Mouse (Mus musculus) stomach, postnatal 0 days (tissue): ENCODE data around the gene Dand5. TPM values are rescaled to one million over a fixed set of nuclear protein-coding genes. Genes with fewer than 3 reads are reported as not detected.

Experiments used
- ATAC-seq: fragments of 200-750 bp; cut with Nextera tagmentation; 2 replicates; pipeline ENCODE4 v1.8.0; 2017; ENCODE audit not compliant: low FRiP score, low TSS enrichment
- DNase-seq: peaks from one replicate; pipeline ENCODE4 v3.0.0-alpha.2; 2016; ENCODE audit warnings: low spot score
- H3K27ac ChIP-seq: fragments of 300-500 bp; sonication (generic); replicated peaks from 2 replicates; pipeline ENCODE4 v1.5.1; 2014; ENCODE audit warnings: mild to moderate bottlenecking, control low read depth
- H3K27me3 ChIP-seq: fragments of 300-500 bp; sonication (generic); 2 replicates; pipeline ENCODE4 v1.6.1; 2014; ENCODE audit warnings: low read length; ENCODE audit not compliant: control insufficient read depth, insufficient read depth
- H3K36me3 ChIP-seq: fragments of 300-500 bp; sonication (generic); 2 replicates; pipeline ENCODE4 v1.6.1; 2014; ENCODE audit warnings: low read length, mixed read lengths; ENCODE audit not compliant: control insufficient read depth, insufficient read depth
- H3K4me1 ChIP-seq: fragments of 300-500 bp; sonication (generic); replicated peaks from 2 replicates; pipeline ENCODE4 v1.6.1; 2014; ENCODE audit warnings: antibody characterized with exemption; ENCODE audit not compliant: control insufficient read depth, insufficient read depth
- H3K4me2 ChIP-seq: fragments of 300-500 bp; sonication (generic); replicated peaks from 2 replicates; pipeline ENCODE4 v1.6.1; 2014; ENCODE audit warnings: low read depth, mild to moderate bottlenecking, control low read depth, moderate library complexity
- H3K4me3 ChIP-seq: fragments of 300-500 bp; sonication (generic); 2 replicates; pipeline ENCODE4 v1.5.1; 2014; ENCODE audit warnings: low read depth, low read length, control low read depth
- H3K9ac ChIP-seq: fragments of 300-500 bp; sonication (generic); 2 replicates; pipeline ENCODE4 v1.6.1; 2014; ENCODE audit warnings: mild to moderate bottlenecking, low read length, control low read depth, mixed read lengths
- H3K9me3 ChIP-seq: fragments of 300-500 bp; sonication (generic); 2 replicates; pipeline ENCODE4 v1.6.1; 2016; ENCODE audit warnings: low read length; ENCODE audit not compliant: control insufficient read depth
- CTCF ChIP-seq: IDR thresholded peaks from 2 replicates; pipeline ENCODE4 v1.5.1; 2016; ENCODE audit warnings: antibody characterized with exemption, low read depth, mild to moderate bottlenecking, moderate library complexity
- EP300 ChIP-seq: optimal IDR thresholded peaks from 2 replicates; pipeline ENCODE3; 2016; ENCODE audit warnings: antibody characterized with exemption
- whole genome bisulfite sequencing: fragments of 180-500 bp; shearing (Covaris S2); extraction: QIAGEN DNeasy Blood & Tissue Kit; methylation state at CpG from one replicate; pipeline ENCODE4 v1.1.7; 2014; 5-methylcytosine and 5-hydroxymethylcytosine counted together
- polyA plus RNA-seq: library from polyadenylated mRNA; unstranded; fragments of >200 nt; fragmentation: Nextera tagmentation; extraction: Ambion mirVana; gene quantifications from 2 replicates; pipeline ENCODE4 v1.2.1, GENCODE M21; 2015

The Dand5 gene
- polyA plus RNA-seq, 1 experiment from 2014 or later = 3.3 TPM

GRCm38 (mm10) chr8:84780949-84781680, 41.5 kb downstream of the Dand5 start:
- Histone ChIP-seq H3K27me3 (no peaks in the 10 kb centered on the region), H3K9ac (no peak overlapping the region), H3K4me2 (no peak overlapping the region), H3K9me3 (no peaks in the 10 kb centered on the region), H3K27ac (peak overlapping the region; percentile 63), H3K4me3 (no peak overlapping the region), H3K4me1 (peaks cover 19% of the 10 kb centered on the region), H3K36me3 (no peaks in the 10 kb centered on the region)
- ATAC-seq = no peak
- 57% methylated on average over 6 of the region's 6 CpGs for WGBS
- no peak for DNase-seq
- TF ChIP-seq CTCF = no peak
- TF ChIP-seq EP300 = no peak

GRCm38 (mm10) chr8:84780225-84780555, 42.4 kb downstream of the Dand5 start:
- Histone ChIP-seq H3K36me3 (no peaks in the 10 kb centered on the region), H3K27me3 (no peaks in the 10 kb centered on the region), H3K27ac (no peak overlapping the region), H3K9ac (no peak overlapping the region), H3K4me1 (peaks cover 22% of the 10 kb centered on the region), H3K9me3 (no peaks in the 10 kb centered on the region), H3K4me2 (0 out of 2 replicates have a peak overlapping the region, but pooled peaks have one; percentile 14), H3K4me3 (no peak overlapping the region)
- WGBS = 66% methylated on average over 13 of the region's 13 CpGs
- DNase-seq (no peak), ATAC-seq (no peak)
- TF ChIP-seq EP300 (no peak), CTCF (no peak)

GRCm38 (mm10) chr8:84779519-84780224, 43.0 kb downstream of the Dand5 start:
- no peaks in the 10 kb centered on the region for H3K9me3 ChIP-seq
- H3K27ac ChIP-seq = 0 out of 2 replicates have a peak overlapping the region, but pooled peaks have one; percentile 63
- no peak for ATAC-seq
- no peaks in the 10 kb centered on the region for H3K27me3 ChIP-seq
- no peak overlapping the region for H3K9ac ChIP-seq
- TF ChIP-seq EP300 (no peak), CTCF (no peak)
- no peaks in the 10 kb centered on the region for H3K36me3 ChIP-seq
- no peak overlapping the region for H3K4me3 ChIP-seq
- peak overlapping the region; percentile 14; the same call in 1 of the 2 replicates for H3K4me2 ChIP-seq
- DNase-seq = no peak
- H3K4me1 ChIP-seq = peaks cover 19% of the 10 kb centered on the region
- WGBS = 57% methylated on average over 19 of the region's 19 CpGs

- Histone ChIP-seq H3K27ac (peak overlapping the region; percentile 63; the same call in 1 of the 2 replicates), H3K9ac (no peak overlapping the region), H3K4me2 (peak overlapping the region; percentile 17; the same call in 1 of the 2 replicates), H3K36me3 (no peaks in the 10 kb centered on the region), H3K9me3 (no peaks in the 10 kb centered on the region), H3K4me3 (no peak overlapping the region), H3K27me3 (no peaks in the 10 kb centered on the region), H3K4me1 (peaks cover 15% of the 10 kb centered on the region)
- WGBS = 41% methylated on average over 11 of the region's 11 CpGs
- DNase-seq (no peak), ATAC-seq (no peak)
- TF ChIP-seq CTCF = no peak
- no peak for TF ChIP-seq EP300
Observed at GRCm38 (mm10) chr8:84778638-84779380, 43.8 kb downstream of the Dand5 start.

- WGBS = 68% methylated on average over 10 of the region's 10 CpGs
- H3K4me2 ChIP-seq = no peak overlapping the region
- no peak for TF ChIP-seq EP300
- TF ChIP-seq CTCF = no peak
- H3K4me3 ChIP-seq = no peak overlapping the region
- no peaks in the 10 kb centered on the region for H3K27me3 ChIP-seq
- H3K4me1 ChIP-seq = peaks cover 15% of the 10 kb centered on the region
- ATAC-seq = no peak
- no peaks in the 10 kb centered on the region for H3K9me3 ChIP-seq
- 0 out of 2 replicates have a peak overlapping the region, but pooled peaks have one; percentile 63 for H3K27ac ChIP-seq
- DNase-seq = no peak
- no peak overlapping the region for H3K9ac ChIP-seq
- no peaks in the 10 kb centered on the region for H3K36me3 ChIP-seq
Observed at GRCm38 (mm10) chr8:84777899-84778637, 44.6 kb downstream of the Dand5 start.
